Mouse (Mus musculus): ENCODE data around the gene Rnasek.

The Rnasek gene

GRCm38 (mm10) chr11:70239541-70240279, at the start of gene Rnasek, which contains the start of gene Gm21988:
Gene Rnasek (minus strand): TSS chr11:70239842.
Gene Gm21988 (minus strand): TSS chr11:70239830.
- DNase-seq (ENCODE audit: low spot score in 2 of 2): peak; percentile 72 to 90

GRCm38 (mm10) chr11:70289236-70289635, 49.6 kb upstream of the Rnasek start:
- peak in 1 of 2 experiments; percentile 19 for DNase-seq (ENCODE audit: low spot score in 2 of 2)

DNA sequence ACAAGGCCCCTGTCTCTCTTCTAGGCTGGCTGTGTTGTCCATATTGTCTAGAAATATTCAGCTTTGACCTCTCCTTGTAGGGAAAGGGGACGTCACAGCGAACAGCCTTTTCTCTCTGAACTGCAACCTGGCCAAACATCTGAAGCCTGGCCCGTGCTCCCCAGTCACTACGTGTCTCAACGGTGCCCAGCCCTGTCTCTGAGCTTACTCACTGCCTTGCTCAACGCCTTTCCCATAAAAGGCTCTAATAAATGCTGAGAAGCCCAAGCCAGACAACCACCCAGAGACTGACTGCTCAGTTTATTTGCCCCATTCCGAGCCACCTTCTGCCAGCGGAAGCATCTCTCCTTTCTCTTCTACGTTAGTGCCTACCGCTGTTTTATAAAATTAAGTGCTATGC, 48.5 kb upstream of the Rnasek start:
- DNase-seq (ENCODE audit: low spot score in 2 of 2): no peak

GRCm38 (mm10) chr11:70285686-70286085, 46.0 kb upstream of the Rnasek start:
- no peak for DNase-seq (ENCODE audit: low spot score in 2 of 2)

- DNase-seq (ENCODE audit: low spot score in 2 of 2): no peak
Measured at GRCm38 (mm10) chr11:70284757-70285156, 45.1 kb upstream of the Rnasek start.

- no peak for DNase-seq (ENCODE audit: low spot score in 2 of 2)
Measured at GRCm38 (mm10) chr11:70283666-70284065, 44.0 kb upstream of the Rnasek start.

DNA sequence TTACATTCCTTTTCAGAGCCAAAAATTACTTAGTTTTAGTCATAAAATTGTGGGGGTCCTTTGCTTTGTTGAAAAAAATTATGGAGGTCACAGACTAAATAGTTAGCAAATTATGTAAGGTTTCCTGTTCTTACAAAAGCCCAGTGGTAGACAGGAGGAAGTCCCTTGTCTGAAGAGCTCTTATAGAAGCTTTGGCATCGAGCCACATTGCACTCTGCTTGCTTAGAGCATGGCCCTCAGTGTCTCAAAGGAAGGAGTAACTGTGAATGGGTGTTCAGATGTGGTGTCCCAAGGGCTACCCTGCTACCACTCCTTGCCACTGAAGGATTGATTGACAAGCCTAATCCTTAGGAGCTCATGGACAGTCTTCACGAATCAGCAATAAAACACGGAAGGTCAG, 40.8 kb upstream of the Rnasek start:
- peak in 1 of 2 experiments; percentile 13 for DNase-seq (ENCODE audit: low spot score in 2 of 2)

- DNase-seq (ENCODE audit: low spot score in 2 of 2): no peak
Measured at GRCm38 (mm10) chr11:70278961-70279360, 39.3 kb upstream of the Rnasek start.

- DNase-seq (ENCODE audit: low spot score in 2 of 2): no peak
Measured at GRCm38 (mm10) chr11:70271641-70272040, 32.0 kb upstream of the Rnasek start.

- DNase-seq (ENCODE audit: low spot score in 2 of 2): no peak
Measured at GRCm38 (mm10) chr11:70266405-70266804, 26.8 kb upstream of the Rnasek start.

- no peak for DNase-seq (ENCODE audit: low spot score in 2 of 2)
Measured at GRCm38 (mm10) chr11:70265819-70266218, 26.2 kb upstream of the Rnasek start.

GRCm38 (mm10) chr11:70265252-70265651, 25.6 kb upstream of the Rnasek start:
- no peak for DNase-seq (ENCODE audit: low spot score in 2 of 2)

GRCm38 (mm10) chr11:70259035-70259434, 19.4 kb upstream of the Rnasek start:
- DNase-seq (ENCODE audit: low spot score in 2 of 2): no peak

DNA sequence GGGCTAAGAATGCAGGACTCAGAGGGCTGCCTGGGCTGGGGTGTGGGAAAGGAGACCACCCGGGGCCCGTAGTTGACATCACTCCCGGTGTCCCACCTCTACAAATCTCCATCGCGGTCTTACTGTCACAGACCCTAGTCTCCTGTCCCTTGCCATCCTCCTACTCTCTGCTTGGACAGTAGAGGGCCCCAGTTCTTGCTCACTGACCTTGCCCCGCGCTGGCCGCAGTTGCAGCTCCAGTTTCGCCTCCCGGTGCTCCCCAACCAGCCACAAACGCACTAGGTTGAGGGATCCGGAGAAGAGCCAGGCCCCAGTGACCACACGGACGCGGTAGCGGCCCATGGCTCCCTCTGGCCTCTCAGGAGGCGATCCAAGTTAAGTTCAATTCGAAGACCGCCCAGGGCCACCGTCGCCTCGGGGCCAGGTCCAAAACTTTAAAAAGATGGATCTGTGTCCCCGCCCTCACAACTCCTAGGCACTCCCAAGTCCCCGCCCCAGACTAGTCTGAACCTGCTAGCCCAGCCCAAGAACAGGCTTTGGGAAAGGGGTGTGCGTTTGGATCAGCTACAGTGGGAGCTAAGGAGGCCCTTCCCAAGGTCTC, 15.4 kb upstream of the Rnasek start, which contains the start of gene Alox12:
TSS of gene Alox12 (minus strand) at position 423 of the 601 bp plus-strand sequence.
- DNase-seq (ENCODE audit: low spot score in 2 of 2): no peak

DNA sequence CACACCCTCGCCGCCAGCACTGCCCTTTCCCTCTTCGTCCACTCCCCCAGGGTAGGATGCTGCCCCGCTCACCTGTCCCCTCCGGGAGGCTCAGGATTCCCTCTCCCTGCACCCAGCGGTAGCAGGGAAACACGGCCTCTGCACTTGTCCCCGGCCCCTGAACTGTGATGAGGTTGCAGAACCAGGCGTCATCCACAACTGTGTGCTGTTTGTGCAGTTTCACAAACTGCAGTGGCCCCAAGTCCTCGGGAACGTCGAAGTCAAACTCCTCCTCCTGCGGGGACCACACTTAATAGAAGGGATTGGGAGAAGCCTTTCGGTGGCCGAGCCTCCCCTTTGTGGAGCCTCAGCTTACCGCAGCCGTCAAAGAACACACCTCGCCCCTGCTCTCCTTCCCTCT, 14.7 kb upstream of the Rnasek start:
- DNase-seq (ENCODE audit: low spot score in 2 of 2): no peak

DNA sequence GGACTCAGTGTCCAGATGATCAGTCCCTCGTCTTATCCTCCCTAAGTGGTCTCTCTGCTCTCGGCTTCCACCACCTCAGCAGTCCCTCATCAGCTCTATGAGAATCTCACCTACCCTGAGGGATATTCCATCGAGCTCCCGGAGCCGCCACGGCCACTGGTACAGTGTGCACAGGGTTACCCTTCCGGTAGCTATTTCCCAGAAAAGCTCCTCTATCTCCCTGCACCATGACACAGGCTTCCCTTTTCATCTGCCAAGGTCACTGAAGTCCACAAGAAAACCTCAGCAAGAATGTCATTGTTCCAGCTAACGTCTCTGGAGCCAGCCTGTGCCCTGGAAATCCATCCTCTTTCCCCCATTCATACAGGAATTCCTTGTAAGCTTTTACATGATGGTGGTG, 12.2 kb upstream of the Rnasek start:
- no peak for DNase-seq (ENCODE audit: low spot score in 2 of 2)

- no peak for DNase-seq (ENCODE audit: low spot score in 2 of 2)
Measured at GRCm38 (mm10) chr11:70250150-70250549, 10.5 kb upstream of the Rnasek start.

- DNase-seq (ENCODE audit: low spot score in 2 of 2): peak in 1 of 2 experiments; percentile 74
Measured at GRCm38 (mm10) chr11:70247136-70247845, 7.6 kb upstream of the Rnasek start.

DNA sequence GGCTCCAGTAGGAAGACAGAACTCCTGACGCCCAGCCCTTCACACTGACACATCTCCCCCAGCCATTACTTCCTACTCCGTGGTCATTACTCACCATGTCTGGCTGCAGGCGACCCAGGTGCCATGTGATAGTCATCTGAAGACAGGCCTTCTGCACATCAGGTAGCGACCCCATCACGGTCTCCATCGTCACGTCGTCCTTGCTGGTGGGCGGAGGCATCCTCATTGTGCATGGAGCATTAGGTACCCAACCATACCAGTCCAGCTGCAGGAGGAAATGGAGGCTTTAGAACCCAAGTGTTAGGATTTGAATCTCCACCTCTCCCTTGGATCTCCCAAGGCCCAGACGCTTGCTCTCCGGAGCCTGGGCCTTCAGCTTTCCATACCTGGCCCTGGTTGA, 2.9 kb upstream of the Rnasek start:
- no peak for DNase-seq (ENCODE audit: low spot score in 2 of 2)

DNA sequence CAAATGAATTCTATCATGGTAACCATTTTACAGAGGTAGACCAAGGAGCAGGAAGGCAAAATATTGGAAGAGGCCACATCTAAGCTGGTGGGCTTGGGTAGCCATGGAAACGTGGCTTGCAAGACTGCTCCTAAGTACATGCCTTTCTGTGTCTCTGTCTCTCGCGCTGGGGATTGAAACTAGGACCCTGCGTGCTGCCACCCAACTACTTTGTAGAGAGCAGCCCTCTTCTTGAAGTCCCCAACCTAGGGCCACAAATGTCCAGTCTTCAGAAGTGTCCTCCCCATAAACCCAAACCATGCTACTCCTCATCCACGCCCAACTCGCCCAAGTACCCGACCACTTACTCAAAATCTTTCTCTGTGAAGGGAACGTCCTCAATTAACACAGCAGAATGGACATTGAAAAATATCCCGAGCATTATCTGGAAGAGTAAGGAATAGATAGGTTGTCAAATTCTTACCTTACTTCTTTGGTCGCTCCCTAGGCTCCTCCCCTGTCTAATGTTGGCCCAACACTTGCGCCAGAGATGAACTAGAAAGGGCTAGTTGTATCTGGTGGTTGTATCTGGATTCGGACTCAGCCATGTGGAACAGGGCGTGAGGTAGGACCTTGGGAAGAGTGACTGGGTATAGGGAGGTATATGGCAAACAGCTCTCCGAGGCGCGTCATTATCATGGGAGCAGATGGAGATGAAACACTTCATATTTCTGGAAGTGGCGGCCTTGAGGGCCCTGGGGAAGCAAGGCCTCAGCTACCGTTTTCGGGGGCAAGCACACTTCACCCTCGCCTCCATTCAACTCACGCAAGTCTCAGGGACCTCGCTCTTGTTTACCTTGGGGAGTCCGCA, 826 bp downstream of the Rnasek start:
- peak in 1 of 2 experiments; percentile 36 for DNase-seq (ENCODE audit: low spot score in 2 of 2)

GRCm38 (mm10) chr11:70237457-70238167, 2.0 kb downstream of the Rnasek start, which contains the start of gene 0610010K14Rik:
Gene 0610010K14Rik (minus strand): TSS chr11:70237914.
- DNase-seq (ENCODE audit: low spot score in 2 of 2): peak; percentile 93 to 97
